Mouse (Mus musculus) hindbrain, embryonic 16.5 days (tissue): ENCODE measurements at regions not wholly inside any gene's neighbourhood (a gene's known extent, or its start where the extent isn't known, plus 50 kb on each side); places are given as distances from the start of the nearest gene placed in this dataset.

Experiments used
- ATAC-seq: fragments of 200-750 bp; cut with Nextera tagmentation; 2 replicates; pipeline ENCODE4 v1.8.0; 2017; ENCODE audit warnings: moderate TSS enrichment, moderate library complexity
- H3K27ac ChIP-seq: fragments of 300-500 bp; sonication (generic); 2 replicates; pipeline ENCODE4 v1.5.1; 2014; ENCODE audit warnings: low read depth, mild to moderate bottlenecking, control low read depth, low read length, moderate library complexity
- H3K27me3 ChIP-seq: fragments of 300-500 bp; sonication (generic); replicated peaks from 2 replicates; pipeline ENCODE4 v1.6.1; 2014; ENCODE audit warnings: low read length; ENCODE audit not compliant: control insufficient read depth, insufficient read depth
- H3K36me3 ChIP-seq: fragments of 300-500 bp; sonication (generic); 2 replicates; pipeline ENCODE4 v1.6.1; 2014; ENCODE audit warnings: mild to moderate bottlenecking, low read length, moderate library complexity, mixed read lengths; ENCODE audit not compliant: control insufficient read depth, insufficient read depth
- H3K4me1 ChIP-seq: fragments of 300-500 bp; sonication (generic); 2 replicates; pipeline ENCODE4 v1.6.1; 2014; ENCODE audit warnings: low read depth, low read length; ENCODE audit not compliant: control insufficient read depth, insufficient read depth
- H3K4me2 ChIP-seq: fragments of 300-500 bp; sonication (generic); 2 replicates; pipeline ENCODE4 v1.6.1; 2014; ENCODE audit warnings: mild to moderate bottlenecking, low read length, control low read depth, moderate library complexity
- H3K4me3 ChIP-seq: fragments of 300-500 bp; sonication (generic); 2 replicates; pipeline ENCODE4 v1.5.1; 2014; ENCODE audit warnings: mild to moderate bottlenecking, low read length, control low read depth, moderate library complexity
- H3K9ac ChIP-seq: fragments of 300-500 bp; sonication (generic); 2 replicates; pipeline ENCODE4 v1.6.1; 2014; ENCODE audit warnings: low read depth, mild to moderate bottlenecking, control low read depth, low read length, moderate library complexity
- H3K9me3 ChIP-seq: fragments of 300-500 bp; sonication (generic); 2 replicates; pipeline ENCODE4 v1.6.1; 2014; ENCODE audit warnings: mild to moderate bottlenecking, low read length, moderate library complexity; ENCODE audit not compliant: control insufficient read depth
- WGBS: fragments of 180-500 bp; shearing (Covaris S2); extraction: QIAGEN DNeasy Blood & Tissue Kit; methylation state at CpG from one replicate; pipeline ENCODE4 v1.1.7; 2014; 5-methylcytosine and 5-hydroxymethylcytosine counted together

- Histone ChIP-seq H3K36me3 (no peaks in the 10 kb centered on the region), H3K9me3 (no peaks in the 10 kb centered on the region), H3K27ac (no peak overlapping the region), H3K4me1 (no peaks in the 10 kb centered on the region), H3K9ac (no peak overlapping the region), H3K4me3 (no peak overlapping the region), H3K4me2 (no peak overlapping the region), H3K27me3 (no peaks in the 10 kb centered on the region)
- WGBS: 20% methylated on average over 1 of the region's 1 CpGs
- no peak for ATAC-seq
Measured at GRCm38 (mm10) chr16:66579551-66579950, 764.5 kb downstream of the Vgll3 start.

- Histone ChIP-seq H3K9ac (0 out of 2 replicates have a peak overlapping the region, but pooled peaks have one; percentile 27), H3K4me2 (peak overlapping the region; percentile 57), H3K27ac (no peak overlapping the region), H3K27me3 (no peaks in the 10 kb centered on the region), H3K9me3 (no peaks in the 10 kb centered on the region), H3K4me1 (peaks cover 3% of the 10 kb centered on the region; the same call in 1 of the 2 replicates), H3K4me3 (peak overlapping the region; percentile 30), H3K36me3 (no peaks in the 10 kb centered on the region)
- WGBS: 5% methylated on average over 12 of the region's 12 CpGs
- ATAC-seq: peak; percentile 78
Measured at GRCm38 (mm10) chr16:66585698-66586284, 770.7 kb downstream of the Vgll3 start.

- no peak for ATAC-seq
- Histone ChIP-seq H3K9me3 (no peaks in the 10 kb centered on the region), H3K27me3 (no peaks in the 10 kb centered on the region), H3K4me1 (no peaks in the 10 kb centered on the region), H3K4me2 (no peak overlapping the region), H3K27ac (no peak overlapping the region), H3K9ac (no peak overlapping the region), H3K4me3 (no peak overlapping the region), H3K36me3 (no peaks in the 10 kb centered on the region)
- 43% methylated on average over 2 of the region's 2 CpGs for WGBS
Measured at GRCm38 (mm10) chr16:66602211-66602610, 787.2 kb downstream of the Vgll3 start.

- Histone ChIP-seq H3K27ac (no peak overlapping the region), H3K4me3 (no peak overlapping the region), H3K9me3 (no peaks in the 10 kb centered on the region), H3K9ac (no peak overlapping the region), H3K27me3 (no peaks in the 10 kb centered on the region), H3K4me2 (no peak overlapping the region), H3K4me1 (no peaks in the 10 kb centered on the region), H3K36me3 (no peaks in the 10 kb centered on the region)
- ATAC-seq: no peak
- 36% methylated on average over 3 of the region's 3 CpGs for WGBS
Measured at GRCm38 (mm10) chr16:66602686-66603085, 787.6 kb downstream of the Vgll3 start.

GRCm38 (mm10) chr16:66603825-66604224 lies 788.8 kb downstream of the Vgll3 start:
- Histone ChIP-seq H3K4me3 (no peak overlapping the region), H3K27me3 (no peaks in the 10 kb centered on the region), H3K9ac (no peak overlapping the region), H3K36me3 (no peaks in the 10 kb centered on the region), H3K4me2 (no peak overlapping the region), H3K4me1 (no peaks in the 10 kb centered on the region), H3K27ac (no peak overlapping the region), H3K9me3 (no peaks in the 10 kb centered on the region)
- ATAC-seq: no peak; the same call in 1 of the 2 replicates
- 37% methylated on average over 6 of the region's 6 CpGs for WGBS
